Mouse (Mus musculus): ENCODE measurements around the gene Olfr1129. TPM values are rescaled to one million over a fixed set of nuclear protein-coding genes. Genes with fewer than 3 reads are reported as not detected.
"Not testable (repeated sequence)": the region's sequence is repeated elsewhere in the genome, so short reads cannot be mapped to it uniquely, and the experiment has no call there.

Gene Olfr1129
- not detected in 2 replicates for polyA plus RNA-seq (2012; rRNA removed)
- polyA plus RNA-seq (2014; fragmentation: Nextera tagmentation; extraction: Ambion mirVana): not detected in 2 replicates

DNA sequence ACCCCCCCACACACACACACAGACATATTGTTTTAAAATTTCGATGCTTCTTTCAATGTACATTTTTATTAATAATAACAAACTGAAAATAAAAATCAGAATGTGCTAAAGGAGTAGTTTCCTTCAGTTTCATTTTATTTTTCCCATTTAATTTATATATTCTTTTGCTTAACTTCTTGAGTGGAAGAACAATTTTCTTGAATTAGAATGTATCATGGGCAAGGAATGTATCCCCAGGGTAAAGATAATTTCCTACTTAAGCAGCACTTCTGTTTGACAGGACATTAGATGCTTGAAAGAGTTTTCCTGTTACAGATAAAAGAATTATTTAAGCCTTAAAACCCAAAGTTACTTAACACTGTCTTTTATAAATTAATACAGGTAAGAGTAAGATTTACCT, at the start of gene Olfr1129:
Gene Olfr1129, plus strand, starts transcription at position 301 of the 400 bp plus-strand sequence.
- H3K9me3 ChIP-seq (ENCODE audit: control insufficient read depth, low read length); H3K27me3 ChIP-seq (ENCODE audit: control insufficient read depth, insufficient read depth, low read length); H3K27ac ChIP-seq (replicated peaks; ENCODE audit: low read depth, low read length); H3K4me3 ChIP-seq (replicated peaks; ENCODE audit: low read length); H3K36me3 ChIP-seq (ENCODE audit: control insufficient read depth, insufficient read depth, low read length); ATAC-seq (ENCODE audit: low FRiP score, low read depth); H3K4me1 ChIP-seq (ENCODE audit: control insufficient read depth, insufficient read depth, low read length); DNase-seq (ENCODE audit: low spot score); H3K4me2 ChIP-seq (replicated peaks; ENCODE audit: low read depth, low read length, severe bottlenecking); H3K9ac ChIP-seq (ENCODE audit: low read depth, low read length, severe bottlenecking): not testable (repeated sequence)
- WGBS: 80% methylated on average over 1 of the region's 1 CpGs

DNA sequence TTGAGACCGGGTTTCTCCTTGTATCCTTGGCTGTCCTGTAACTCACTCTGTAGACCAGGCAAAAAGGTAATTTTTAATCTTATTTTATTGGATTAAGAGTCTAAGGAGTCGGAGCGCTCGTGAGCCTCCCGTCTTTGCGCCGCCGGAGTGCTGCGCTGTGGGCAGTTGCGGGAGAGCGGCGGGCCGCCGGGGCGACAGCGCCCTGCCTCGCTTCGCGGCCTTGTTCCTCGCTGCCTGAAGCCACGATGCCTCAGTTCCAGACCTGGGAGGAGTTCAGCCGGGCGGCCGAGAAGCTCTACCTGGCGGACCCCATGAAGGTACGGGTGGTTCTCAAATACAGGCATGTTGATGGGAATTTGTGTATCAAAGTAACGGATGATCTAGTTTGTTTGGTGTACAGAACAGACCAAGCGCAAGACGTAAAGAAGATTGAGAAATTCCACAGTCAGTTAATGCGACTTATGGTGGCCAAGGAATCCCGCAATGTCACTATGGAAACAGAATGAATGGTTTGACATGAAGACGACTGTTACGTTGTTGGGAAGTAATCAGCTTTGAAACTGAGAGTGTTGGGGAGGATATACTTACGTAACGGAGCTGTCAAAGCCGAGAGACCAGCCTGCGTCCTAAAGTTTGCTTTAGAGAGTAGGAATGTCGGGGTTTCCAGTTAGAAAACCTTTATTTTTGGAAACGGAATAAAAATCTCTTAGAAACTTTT, 47.6 kb upstream of the Olfr1129 start:
- H3K9ac ChIP-seq (ENCODE audit: low read depth, low read length, severe bottlenecking); H3K36me3 ChIP-seq (ENCODE audit: control insufficient read depth, insufficient read depth, low read length); H3K27ac ChIP-seq (replicated peaks; ENCODE audit: low read depth, low read length); H3K9me3 ChIP-seq (ENCODE audit: control insufficient read depth, low read length); DNase-seq (ENCODE audit: low spot score); ATAC-seq (ENCODE audit: low FRiP score, low read depth); H3K27me3 ChIP-seq (ENCODE audit: control insufficient read depth, insufficient read depth, low read length); H3K4me1 ChIP-seq (ENCODE audit: control insufficient read depth, insufficient read depth, low read length): not testable (repeated sequence)
- H3K4me2 ChIP-seq (replicated peaks; ENCODE audit: low read depth, low read length, severe bottlenecking): peak overlapping the region; percentile 30; the same call in 1 of the 2 replicates
- WGBS: 34% methylated on average over 38 of the region's 39 CpGs
- peak overlapping the region; percentile 16; the same call in 1 of the 2 replicates for H3K4me3 ChIP-seq (replicated peaks; ENCODE audit: low read length)

DNA sequence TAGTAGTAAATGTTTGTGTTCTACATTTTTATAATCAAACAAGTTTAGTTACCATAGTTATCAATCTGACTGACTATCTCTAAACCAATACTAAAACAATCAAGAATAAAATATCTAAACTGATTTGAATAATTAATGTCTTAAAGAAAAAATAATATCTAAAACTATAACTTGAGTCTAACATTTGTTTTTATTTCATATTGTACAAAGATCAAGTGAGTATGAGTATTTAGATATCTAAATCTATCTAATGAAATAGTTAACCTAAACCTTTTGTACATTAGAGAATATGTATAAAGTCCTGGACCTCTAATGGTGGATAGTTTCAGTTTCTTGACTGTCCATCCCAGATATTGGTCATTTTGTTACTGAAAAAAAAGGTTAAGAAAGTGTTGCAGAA, 42.2 kb upstream of the Olfr1129 start, which contains the start of gene Olfr153:
Gene Olfr153, plus strand, starts transcription at position 301 of the 400 bp plus-strand sequence.
- no peaks in the 10 kb centered on the region for H3K36me3 ChIP-seq (ENCODE audit: control insufficient read depth, insufficient read depth, low read length)
- H3K4me2 ChIP-seq (replicated peaks; ENCODE audit: low read depth, low read length, severe bottlenecking): no peak within 1 kb of the TSS
- no peak for TF ChIP-seq POLR2A (IDR thresholded peaks at IDR 0.05; ENCODE audit: borderline replicate concordance, extremely low read depth, insufficient read depth, insufficient read length)
- H3K27ac ChIP-seq (replicated peaks; ENCODE audit: low read depth, low read length): no peak within 1 kb of the TSS
- H3K4me3 ChIP-seq (replicated peaks; ENCODE audit: low read length): no peak within 1 kb of the TSS
- H3K9ac ChIP-seq (ENCODE audit: low read depth, low read length, severe bottlenecking): no peak within 1 kb of the TSS
- H3K27me3 ChIP-seq (ENCODE audit: control insufficient read depth, insufficient read depth, low read length): no peaks in the 10 kb centered on the region
- no peaks in the 10 kb centered on the region for H3K4me1 ChIP-seq (ENCODE audit: control insufficient read depth, insufficient read depth, low read length)
- H3K9me3 ChIP-seq (ENCODE audit: control insufficient read depth, low read length): no peaks in the 10 kb centered on the region
- no peak for ATAC-seq (ENCODE audit: low FRiP score, low read depth)
- DNase-seq (ENCODE audit: low spot score): no peak

DNA sequence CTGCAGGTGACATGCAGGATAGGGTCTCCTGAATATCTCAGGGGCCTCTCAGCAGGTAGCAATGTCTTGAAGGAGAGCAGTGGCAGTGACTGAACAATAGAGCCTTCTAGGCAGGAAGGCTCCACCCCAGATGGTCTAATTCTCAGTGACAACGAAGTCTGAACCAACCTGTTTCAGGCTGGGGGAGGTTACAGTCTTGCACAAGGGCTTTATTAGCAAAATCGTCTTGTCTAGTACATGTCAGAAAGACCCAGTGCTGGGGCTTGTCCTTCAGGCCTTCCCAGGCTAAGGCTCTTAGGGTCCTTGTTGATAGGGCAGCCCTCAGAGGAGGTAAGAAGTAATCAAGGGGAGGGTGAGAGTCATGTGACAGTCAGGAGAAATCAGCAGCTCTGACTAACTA, 38.9 kb upstream of the Olfr1129 start:
- H3K4me3 ChIP-seq (replicated peaks; ENCODE audit: low read length): no peak overlapping the region
- 64% methylated on average over 2 of the region's 2 CpGs for WGBS
- no peak overlapping the region for H3K9ac ChIP-seq (ENCODE audit: low read depth, low read length, severe bottlenecking)
- DNase-seq (ENCODE audit: low spot score) (no peak), ATAC-seq (ENCODE audit: low FRiP score, low read depth) (no peak)
- H3K36me3 ChIP-seq (ENCODE audit: control insufficient read depth, insufficient read depth, low read length): no peaks in the 10 kb centered on the region
- H3K27me3 ChIP-seq (ENCODE audit: control insufficient read depth, insufficient read depth, low read length): no peaks in the 10 kb centered on the region
- TF ChIP-seq POLR2A (IDR thresholded peaks at IDR 0.05; ENCODE audit: borderline replicate concordance, extremely low read depth, insufficient read depth, insufficient read length): no peak
- H3K27ac ChIP-seq (replicated peaks; ENCODE audit: low read depth, low read length): no peak overlapping the region
- no peaks in the 10 kb centered on the region for H3K4me1 ChIP-seq (ENCODE audit: control insufficient read depth, insufficient read depth, low read length)
- H3K4me2 ChIP-seq (replicated peaks; ENCODE audit: low read depth, low read length, severe bottlenecking): no peak overlapping the region
- no peaks in the 10 kb centered on the region for H3K9me3 ChIP-seq (ENCODE audit: control insufficient read depth, low read length)

DNA sequence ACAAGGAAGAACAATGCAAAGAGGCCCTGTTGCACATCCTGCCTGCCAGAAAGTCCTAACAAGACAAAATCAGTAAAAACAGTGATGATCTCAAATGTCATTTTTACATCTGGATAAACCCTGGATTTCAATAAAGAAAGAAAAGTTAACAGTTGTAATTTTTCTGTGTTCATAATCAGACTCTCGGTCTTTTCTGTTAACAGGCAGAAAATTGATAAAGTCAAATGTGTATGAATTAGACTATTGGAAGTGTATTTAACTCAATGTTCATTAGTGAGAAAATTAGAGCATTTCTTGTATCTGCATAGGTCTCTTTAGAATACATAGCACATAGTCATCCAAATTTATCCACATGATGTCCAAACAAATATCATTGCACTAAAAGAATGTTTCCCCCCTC, 28.3 kb upstream of the Olfr1129 start, which contains the start of gene Olfr1128:
Gene Olfr1128, minus strand, starts transcription at position 101 of the 400 bp plus-strand sequence.
- H3K36me3 ChIP-seq (ENCODE audit: control insufficient read depth, insufficient read depth, low read length): no peaks in the 10 kb centered on the region
- 81% methylated on average over 1 of the region's 1 CpGs for WGBS
- no peak within 1 kb of the TSS for H3K4me3 ChIP-seq (replicated peaks; ENCODE audit: low read length)
- H3K4me1 ChIP-seq (ENCODE audit: control insufficient read depth, insufficient read depth, low read length): no peaks in the 10 kb centered on the region
- H3K27me3 ChIP-seq (ENCODE audit: control insufficient read depth, insufficient read depth, low read length): no peaks in the 10 kb centered on the region
- H3K9me3 ChIP-seq (ENCODE audit: control insufficient read depth, low read length): no peaks in the 10 kb centered on the region
- ATAC-seq (ENCODE audit: low FRiP score, low read depth) (no peak), DNase-seq (ENCODE audit: low spot score) (no peak)
- no peak for TF ChIP-seq POLR2A (IDR thresholded peaks at IDR 0.05; ENCODE audit: borderline replicate concordance, extremely low read depth, insufficient read depth, insufficient read length)
- H3K9ac ChIP-seq (ENCODE audit: low read depth, low read length, severe bottlenecking): no peak within 1 kb of the TSS
- H3K4me2 ChIP-seq (replicated peaks; ENCODE audit: low read depth, low read length, severe bottlenecking): no peak within 1 kb of the TSS
- no peak within 1 kb of the TSS for H3K27ac ChIP-seq (replicated peaks; ENCODE audit: low read depth, low read length)

DNA sequence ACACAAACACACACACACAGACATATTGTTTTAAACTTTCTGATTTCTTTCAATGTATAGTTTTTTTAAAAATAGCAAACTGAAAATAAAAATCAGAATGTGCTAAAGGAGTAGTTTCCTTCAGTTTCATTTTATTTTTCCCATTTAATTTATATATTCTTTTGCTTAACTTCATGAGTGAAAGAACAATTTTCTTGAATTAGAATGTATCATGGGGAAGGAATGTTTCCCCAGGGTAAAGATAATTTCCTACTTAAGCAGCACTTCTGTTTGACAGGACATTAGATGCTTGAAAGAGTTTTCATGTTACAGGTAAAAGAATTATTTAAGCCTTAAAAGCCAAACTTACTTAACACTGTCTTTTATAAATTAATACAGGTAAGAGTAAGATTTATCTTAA, 32.2 kb downstream of the Olfr1129 start, which contains the start of gene Olfr1130:
Gene Olfr1130, plus strand, starts transcription at position 301 of the 400 bp plus-strand sequence.
- not testable (repeated sequence) for H3K4me1 ChIP-seq (ENCODE audit: control insufficient read depth, insufficient read depth, low read length); H3K4me2 ChIP-seq (replicated peaks; ENCODE audit: low read depth, low read length, severe bottlenecking); H3K27me3 ChIP-seq (ENCODE audit: control insufficient read depth, insufficient read depth, low read length); H3K9me3 ChIP-seq (ENCODE audit: control insufficient read depth, low read length); ATAC-seq (ENCODE audit: low FRiP score, low read depth); H3K9ac ChIP-seq (ENCODE audit: low read depth, low read length, severe bottlenecking); H3K36me3 ChIP-seq (ENCODE audit: control insufficient read depth, insufficient read depth, low read length); H3K27ac ChIP-seq (replicated peaks; ENCODE audit: low read depth, low read length); DNase-seq (ENCODE audit: low spot score); H3K4me3 ChIP-seq (replicated peaks; ENCODE audit: low read length)

Measured in limb, embryonic 14.5 days (tissue).